Mouse (Mus musculus) C2C12 (cell line): ENCODE measurements around the gene Ttc37.

Experiments
- CEBPB ChIP-seq: IDR thresholded peaks from one replicate; pipeline ENCODE4 v1.6.1; 2011; ENCODE audit warnings: low read depth, mild to moderate bottlenecking, control low read depth, moderate library complexity
- CTCF ChIP-seq: IDR thresholded peaks from one replicate; pipeline ENCODE4 v1.5.1; 2011; ENCODE audit not compliant: control insufficient read depth, insufficient read depth, insufficient read length
- FOSL1 ChIP-seq: IDR thresholded peaks from one replicate; pipeline ENCODE4 v1.8.0; 2011; ENCODE audit warnings: mild to moderate bottlenecking, low read length; ENCODE audit not compliant: poor library complexity, insufficient read depth, severe bottlenecking
- MAX ChIP-seq: IDR thresholded peaks from one replicate; pipeline ENCODE4 v1.6.1; 2011; ENCODE audit warnings: mild to moderate bottlenecking, control low read depth
- MYOD1 ChIP-seq: IDR thresholded peaks from one replicate; pipeline ENCODE4 v1.6.1; 2011; ENCODE audit warnings: low read depth; ENCODE audit not compliant: control insufficient read depth, insufficient read length
- USF1 ChIP-seq: IDR thresholded peaks from one replicate; pipeline ENCODE4 v1.6.1; 2011; ENCODE audit warnings: low read depth, mild to moderate bottlenecking, control low read depth, moderate library complexity

DNA sequence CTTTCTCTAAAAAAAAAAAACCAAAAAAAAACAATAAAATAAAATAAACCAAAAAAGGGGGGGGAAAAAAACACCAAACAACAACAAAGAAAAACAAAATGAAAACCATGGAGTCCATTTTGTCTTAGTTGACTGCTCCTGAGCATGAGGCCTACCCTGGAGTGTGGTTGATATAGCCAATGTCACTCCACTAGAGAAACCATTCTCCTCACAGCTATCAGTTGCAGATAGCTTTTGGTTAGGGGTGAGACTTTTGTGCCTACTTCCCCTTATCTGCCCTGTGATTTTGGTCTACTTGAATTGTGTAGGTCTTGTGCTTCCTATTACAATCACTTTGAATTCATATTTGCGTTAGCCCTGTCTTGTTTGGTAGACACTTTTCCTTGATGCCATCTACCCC lies 59.0 kb downstream of the Ttc37 start:
- TF ChIP-seq CEBPB (no peak), CTCF (no peak), FOSL1 (no peak), USF1 (no peak), MYOD1 (no peak), MAX (no peak)
